Mouse (Mus musculus) spleen, adult 2 months (tissue): ENCODE results near the gene Fam25c.

Source experiments
- CTCF ChIP-seq: fragments of 200-500 bp; IDR thresholded peaks from 2 replicates; pipeline ENCODE4 v1.5.1; 2011; ENCODE audit warnings: mild to moderate bottlenecking, inconsistent platforms; ENCODE audit not compliant: insufficient read depth, insufficient read length, insufficient replicate concordance; ENCODE audit errors: extremely low read depth
- POLR2A ChIP-seq: fragments of 200-500 bp; IDR thresholded peaks from 2 replicates; pipeline ENCODE4 v1.6.1; 2011; ENCODE audit warnings: low read depth, low read length, inconsistent platforms

DNA sequence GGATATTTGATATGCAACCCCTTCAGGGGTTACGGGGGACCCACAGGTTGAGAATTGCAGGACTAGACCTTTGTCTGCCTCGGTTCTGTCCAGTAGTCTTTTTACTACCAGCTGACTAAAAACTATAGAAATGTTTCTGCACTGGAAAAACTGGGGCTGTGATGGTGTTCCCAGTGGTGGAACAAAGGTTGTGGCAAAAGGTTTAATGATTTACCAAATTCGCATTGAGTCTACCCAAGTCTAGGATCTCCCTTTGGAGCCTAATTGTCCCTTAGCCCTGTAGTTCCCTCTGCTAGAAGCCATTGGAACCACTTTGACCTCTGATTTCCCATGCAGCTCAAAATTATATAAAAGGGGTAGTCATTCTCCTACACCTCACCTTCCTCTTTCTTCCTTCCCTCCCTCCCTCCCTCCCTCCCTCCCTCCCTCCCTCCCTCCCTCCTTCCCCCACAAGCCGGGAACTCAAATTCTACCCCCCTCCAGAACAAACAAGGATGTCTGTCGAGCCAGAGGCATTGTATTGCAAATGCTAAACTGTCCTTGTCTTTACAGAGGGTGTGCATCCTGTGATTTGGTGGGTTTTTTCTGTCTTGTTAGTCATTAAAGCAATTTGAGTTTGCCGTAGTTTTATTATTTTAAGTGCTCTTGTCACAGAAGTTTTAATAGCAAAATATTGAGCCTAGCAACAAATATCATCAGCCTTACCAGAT is 42.7 kb downstream of the Fam25c start:
- TF ChIP-seq POLR2A (no peak), CTCF (no peak)
